Mouse (Mus musculus): ENCODE measurements around the gene Arl14. TPM values are rescaled to one million over a fixed set of nuclear protein-coding genes. Genes with fewer than 3 reads are reported as not detected.

The Arl14 gene
- polyA plus RNA-seq, 1 experiment from 2014 or later: not detected

GRCm38 (mm10) chr3:69186031-69186430 is 36.2 kb upstream of the Arl14 start:
- H3K4me1 ChIP-seq (ENCODE audit: control insufficient read depth, insufficient read depth, low read length): no peaks in the 10 kb centered on the region
- 78% methylated on average over 4 of the region's 4 CpGs for WGBS
- no peak overlapping the region for H3K4me3 ChIP-seq (ENCODE audit: low read depth, low read length)
- no peaks in the 10 kb centered on the region for H3K9me3 ChIP-seq (ENCODE audit: control insufficient read depth, low read length)
- ATAC-seq (ENCODE audit: insufficient number of reproducible peaks, low FRiP score, low TSS enrichment, low read depth): no peak
- H3K36me3 ChIP-seq (ENCODE audit: control insufficient read depth, insufficient read depth, low read length): no peaks in the 10 kb centered on the region
- no peak overlapping the region for H3K9ac ChIP-seq (ENCODE audit: low read length)
- DNase-seq (ENCODE audit: low spot score): no peak
- H3K27ac ChIP-seq (replicated peaks; ENCODE audit: low read depth, low read length): no peak overlapping the region
- no peaks in the 10 kb centered on the region for H3K27me3 ChIP-seq (ENCODE audit: control insufficient read depth, insufficient read depth, low read length)
- H3K4me2 ChIP-seq (ENCODE audit: low read depth, severe bottlenecking): no peak overlapping the region

GRCm38 (mm10) chr3:69186643-69187042 is 35.6 kb upstream of the Arl14 start:
- Histone ChIP-seq H3K36me3 (ENCODE audit: control insufficient read depth, insufficient read depth, low read length) (no peaks in the 10 kb centered on the region), H3K4me3 (ENCODE audit: low read depth, low read length) (no peak overlapping the region), H3K27ac (replicated peaks; ENCODE audit: low read depth, low read length) (no peak overlapping the region), H3K4me1 (ENCODE audit: control insufficient read depth, insufficient read depth, low read length) (no peaks in the 10 kb centered on the region), H3K9me3 (ENCODE audit: control insufficient read depth, low read length) (no peaks in the 10 kb centered on the region), H3K9ac (ENCODE audit: low read length) (no peak overlapping the region), H3K27me3 (ENCODE audit: control insufficient read depth, insufficient read depth, low read length) (no peaks in the 10 kb centered on the region), H3K4me2 (ENCODE audit: low read depth, severe bottlenecking) (no peak overlapping the region)
- no peak for DNase-seq (ENCODE audit: low spot score)
- no peak for ATAC-seq (ENCODE audit: insufficient number of reproducible peaks, low FRiP score, low TSS enrichment, low read depth)
- 90% methylated on average over 16 of the region's 16 CpGs for WGBS

GRCm38 (mm10) chr3:69192995-69193394 is 29.2 kb upstream of the Arl14 start:
- no peak overlapping the region for H3K4me2 ChIP-seq (ENCODE audit: low read depth, severe bottlenecking)
- peaks cover 4% of the 10 kb centered on the region; the same call in 1 of the 2 replicates for H3K4me1 ChIP-seq (ENCODE audit: control insufficient read depth, insufficient read depth, low read length)
- no peak overlapping the region for H3K9ac ChIP-seq (ENCODE audit: low read length)
- H3K27me3 ChIP-seq (ENCODE audit: control insufficient read depth, insufficient read depth, low read length): no peaks in the 10 kb centered on the region
- no peak overlapping the region for H3K27ac ChIP-seq (replicated peaks; ENCODE audit: low read depth, low read length)
- H3K36me3 ChIP-seq (ENCODE audit: control insufficient read depth, insufficient read depth, low read length): no peaks in the 10 kb centered on the region
- H3K9me3 ChIP-seq (ENCODE audit: control insufficient read depth, low read length): no peaks in the 10 kb centered on the region
- 91% methylated on average over 3 of the region's 3 CpGs for WGBS
- ATAC-seq (ENCODE audit: insufficient number of reproducible peaks, low FRiP score, low TSS enrichment, low read depth) (no peak), DNase-seq (ENCODE audit: low spot score) (no peak)
- H3K4me3 ChIP-seq (ENCODE audit: low read depth, low read length): no peak overlapping the region

GRCm38 (mm10) chr3:69194496-69194895 is 27.7 kb upstream of the Arl14 start:
- Histone ChIP-seq H3K9me3 (ENCODE audit: control insufficient read depth, low read length) (no peaks in the 10 kb centered on the region), H3K27me3 (ENCODE audit: control insufficient read depth, insufficient read depth, low read length) (no peaks in the 10 kb centered on the region), H3K4me3 (ENCODE audit: low read depth, low read length) (no peak overlapping the region), H3K4me1 (ENCODE audit: control insufficient read depth, insufficient read depth, low read length) (peaks cover 5% of the 10 kb centered on the region; the same call in 1 of the 2 replicates), H3K9ac (ENCODE audit: low read length) (no peak overlapping the region), H3K36me3 (ENCODE audit: control insufficient read depth, insufficient read depth, low read length) (no peaks in the 10 kb centered on the region), H3K27ac (replicated peaks; ENCODE audit: low read depth, low read length) (no peak overlapping the region), H3K4me2 (ENCODE audit: low read depth, severe bottlenecking) (no peak overlapping the region)
- DNase-seq (ENCODE audit: low spot score) (no peak), ATAC-seq (ENCODE audit: insufficient number of reproducible peaks, low FRiP score, low TSS enrichment, low read depth) (no peak)
- 27% methylated on average over 9 of the region's 9 CpGs for WGBS

- ATAC-seq (ENCODE audit: insufficient number of reproducible peaks, low FRiP score, low TSS enrichment, low read depth) (no peak), DNase-seq (ENCODE audit: low spot score) (peak; percentile 31)
- no peaks in the 10 kb centered on the region for H3K36me3 ChIP-seq (ENCODE audit: control insufficient read depth, insufficient read depth, low read length)
- H3K4me1 ChIP-seq (ENCODE audit: control insufficient read depth, insufficient read depth, low read length): peaks cover 5% of the 10 kb centered on the region; the same call in 1 of the 2 replicates
- 27% methylated on average over 8 of the region's 8 CpGs for WGBS
- no peaks in the 10 kb centered on the region for H3K9me3 ChIP-seq (ENCODE audit: control insufficient read depth, low read length)
- no peak overlapping the region for H3K4me3 ChIP-seq (ENCODE audit: low read depth, low read length)
- H3K4me2 ChIP-seq (ENCODE audit: low read depth, severe bottlenecking): no peak overlapping the region
- no peaks in the 10 kb centered on the region for H3K27me3 ChIP-seq (ENCODE audit: control insufficient read depth, insufficient read depth, low read length)
- H3K27ac ChIP-seq (replicated peaks; ENCODE audit: low read depth, low read length): no peak overlapping the region
- no peak overlapping the region for H3K9ac ChIP-seq (ENCODE audit: low read length)
Observed at GRCm38 (mm10) chr3:69195251-69195650, 27.0 kb upstream of the Arl14 start.

GRCm38 (mm10) chr3:69198098-69198497 is 24.1 kb upstream of the Arl14 start:
- Histone ChIP-seq H3K36me3 (ENCODE audit: control insufficient read depth, insufficient read depth, low read length) (no peaks in the 10 kb centered on the region), H3K27ac (replicated peaks; ENCODE audit: low read depth, low read length) (no peak overlapping the region), H3K4me3 (ENCODE audit: low read depth, low read length) (no peak overlapping the region), H3K4me2 (ENCODE audit: low read depth, severe bottlenecking) (no peak overlapping the region), H3K9me3 (ENCODE audit: control insufficient read depth, low read length) (no peaks in the 10 kb centered on the region), H3K9ac (ENCODE audit: low read length) (no peak overlapping the region), H3K4me1 (ENCODE audit: control insufficient read depth, insufficient read depth, low read length) (peaks cover 5% of the 10 kb centered on the region; the same call in 1 of the 2 replicates), H3K27me3 (ENCODE audit: control insufficient read depth, insufficient read depth, low read length) (no peaks in the 10 kb centered on the region)
- no peak for ATAC-seq (ENCODE audit: insufficient number of reproducible peaks, low FRiP score, low TSS enrichment, low read depth)
- no peak for DNase-seq (ENCODE audit: low spot score)
- 64% methylated on average over 2 of the region's 2 CpGs for WGBS

- H3K4me1 ChIP-seq (ENCODE audit: control insufficient read depth, insufficient read depth, low read length): peaks cover 2% of the 10 kb centered on the region; the same call in 1 of the 2 replicates
- no peak overlapping the region for H3K4me3 ChIP-seq (ENCODE audit: low read depth, low read length)
- H3K9ac ChIP-seq (ENCODE audit: low read length): no peak overlapping the region
- no peaks in the 10 kb centered on the region for H3K9me3 ChIP-seq (ENCODE audit: control insufficient read depth, low read length)
- no peak for ATAC-seq (ENCODE audit: insufficient number of reproducible peaks, low FRiP score, low TSS enrichment, low read depth)
- no peak overlapping the region for H3K27ac ChIP-seq (replicated peaks; ENCODE audit: low read depth, low read length)
- H3K36me3 ChIP-seq (ENCODE audit: control insufficient read depth, insufficient read depth, low read length): no peaks in the 10 kb centered on the region
- no peak for DNase-seq (ENCODE audit: low spot score)
- H3K4me2 ChIP-seq (ENCODE audit: low read depth, severe bottlenecking): no peak overlapping the region
- H3K27me3 ChIP-seq (ENCODE audit: control insufficient read depth, insufficient read depth, low read length): no peaks in the 10 kb centered on the region
- WGBS: 37% methylated on average over 1 of the region's 1 CpGs
Observed at GRCm38 (mm10) chr3:69200251-69200650, 22.0 kb upstream of the Arl14 start.

GRCm38 (mm10) chr3:69201206-69201605 is 21.0 kb upstream of the Arl14 start:
- no peaks in the 10 kb centered on the region for H3K9me3 ChIP-seq (ENCODE audit: control insufficient read depth, low read length)
- H3K4me1 ChIP-seq (ENCODE audit: control insufficient read depth, insufficient read depth, low read length): peaks cover 2% of the 10 kb centered on the region; the same call in 1 of the 2 replicates
- no peak overlapping the region for H3K4me2 ChIP-seq (ENCODE audit: low read depth, severe bottlenecking)
- no peaks in the 10 kb centered on the region for H3K36me3 ChIP-seq (ENCODE audit: control insufficient read depth, insufficient read depth, low read length)
- H3K9ac ChIP-seq (ENCODE audit: low read length): no peak overlapping the region
- H3K4me3 ChIP-seq (ENCODE audit: low read depth, low read length): no peak overlapping the region
- WGBS: 82% methylated on average over 2 of the region's 2 CpGs
- H3K27me3 ChIP-seq (ENCODE audit: control insufficient read depth, insufficient read depth, low read length): no peaks in the 10 kb centered on the region
- no peak overlapping the region for H3K27ac ChIP-seq (replicated peaks; ENCODE audit: low read depth, low read length)
- ATAC-seq (ENCODE audit: insufficient number of reproducible peaks, low FRiP score, low TSS enrichment, low read depth) (no peak), DNase-seq (ENCODE audit: low spot score) (no peak)

GRCm38 (mm10) chr3:69202876-69203275 is 19.3 kb upstream of the Arl14 start:
- Histone ChIP-seq H3K4me2 (ENCODE audit: low read depth, severe bottlenecking) (no peak overlapping the region), H3K4me3 (ENCODE audit: low read depth, low read length) (no peak overlapping the region), H3K36me3 (ENCODE audit: control insufficient read depth, insufficient read depth, low read length) (no peaks in the 10 kb centered on the region), H3K27ac (replicated peaks; ENCODE audit: low read depth, low read length) (no peak overlapping the region), H3K9me3 (ENCODE audit: control insufficient read depth, low read length) (no peaks in the 10 kb centered on the region), H3K27me3 (ENCODE audit: control insufficient read depth, insufficient read depth, low read length) (no peaks in the 10 kb centered on the region), H3K4me1 (ENCODE audit: control insufficient read depth, insufficient read depth, low read length) (peaks cover 2% of the 10 kb centered on the region; the same call in 1 of the 2 replicates), H3K9ac (ENCODE audit: low read length) (no peak overlapping the region)
- WGBS: 86% methylated on average over 4 of the region's 4 CpGs
- DNase-seq (ENCODE audit: low spot score) (no peak), ATAC-seq (ENCODE audit: insufficient number of reproducible peaks, low FRiP score, low TSS enrichment, low read depth) (no peak)
